Mouse (Mus musculus): ENCODE results near the gene Flna. TPM values are rescaled to one million over a fixed set of nuclear protein-coding genes. Genes with fewer than 3 reads are reported as not detected.

Flna gene
- 243 and 246 TPM in 2 replicates for polyA plus RNA-seq (2014; fragmentation: Nextera tagmentation; extraction: Ambion mirVana)

- Histone ChIP-seq H3K9me3 (ENCODE audit: control insufficient read depth, low read length) (no peaks in the 10 kb centered on the region), H3K27ac (ENCODE audit: low read depth, low read length) (no peak within 1 kb of the TSS), H3K27me3 (ENCODE audit: control insufficient read depth, insufficient read depth, low read length) (no peaks in the 10 kb centered on the region), H3K4me3 (ENCODE audit: low read depth, low read length) (peak within 1 kb of the TSS; percentile 32), H3K4me1 (ENCODE audit: control insufficient read depth, insufficient read depth, low read length) (no peaks in the 10 kb centered on the region), H3K4me2 (ENCODE audit: low read depth) (peak within 1 kb of the TSS; percentile 48), H3K9ac (ENCODE audit: low read length) (peak within 1 kb of the TSS; percentile 57), H3K36me3 (ENCODE audit: control insufficient read depth, insufficient read depth, low read length) (no peaks in the 10 kb centered on the region)
- DNase-seq (ENCODE audit: low spot score), result peak; percentile 67
- no peak for ATAC-seq (ENCODE audit: insufficient read depth, low FRiP score, low TSS enrichment)
- 4% methylated on average over 31 of the region's 38 CpGs for whole genome bisulfite sequencing
Measured at GRCm38 (mm10) chrX:74249615-74250014, at the start of gene Flna. Gene Flna (minus strand): TSS chrX:74249820.

DNA sequence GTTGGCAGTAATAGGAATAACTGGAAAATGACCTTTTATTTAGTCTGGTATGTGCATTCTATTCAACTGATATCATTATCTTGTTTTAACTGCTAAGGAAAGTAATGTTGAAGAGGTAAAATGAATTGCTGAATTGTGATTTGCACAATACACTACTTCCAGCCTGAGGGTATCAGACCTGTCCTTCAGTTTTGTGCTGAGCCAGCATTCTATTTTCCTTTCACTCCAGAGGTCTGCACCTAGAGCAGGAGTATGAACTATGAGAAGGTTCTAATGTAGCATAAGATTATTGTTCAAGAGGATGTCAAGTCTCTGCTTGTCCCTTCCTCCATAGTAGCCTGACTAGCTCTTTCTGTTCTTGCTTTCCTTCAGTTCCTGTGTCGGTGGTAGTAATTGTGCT, 48.7 kb upstream of the Flna start:
- no peak overlapping the region for H3K4me2 ChIP-seq (ENCODE audit: low read depth)
- H3K9ac ChIP-seq (ENCODE audit: low read length), result no peak overlapping the region
- no peak overlapping the region for H3K27ac ChIP-seq (ENCODE audit: low read depth, low read length)
- no peaks in the 10 kb centered on the region for H3K36me3 ChIP-seq (ENCODE audit: control insufficient read depth, insufficient read depth, low read length)
- ATAC-seq (ENCODE audit: insufficient read depth, low FRiP score, low TSS enrichment), result no peak
- no peaks in the 10 kb centered on the region for H3K27me3 ChIP-seq (ENCODE audit: control insufficient read depth, insufficient read depth, low read length)
- no peaks in the 10 kb centered on the region for H3K9me3 ChIP-seq (ENCODE audit: control insufficient read depth, low read length)
- WGBS, result 87% methylated on average over 1 of the region's 1 CpGs
- no peak for DNase-seq (ENCODE audit: low spot score)
- no peak overlapping the region for H3K4me3 ChIP-seq (ENCODE audit: low read depth, low read length)
- H3K4me1 ChIP-seq (ENCODE audit: control insufficient read depth, insufficient read depth, low read length), result no peaks in the 10 kb centered on the region

DNA sequence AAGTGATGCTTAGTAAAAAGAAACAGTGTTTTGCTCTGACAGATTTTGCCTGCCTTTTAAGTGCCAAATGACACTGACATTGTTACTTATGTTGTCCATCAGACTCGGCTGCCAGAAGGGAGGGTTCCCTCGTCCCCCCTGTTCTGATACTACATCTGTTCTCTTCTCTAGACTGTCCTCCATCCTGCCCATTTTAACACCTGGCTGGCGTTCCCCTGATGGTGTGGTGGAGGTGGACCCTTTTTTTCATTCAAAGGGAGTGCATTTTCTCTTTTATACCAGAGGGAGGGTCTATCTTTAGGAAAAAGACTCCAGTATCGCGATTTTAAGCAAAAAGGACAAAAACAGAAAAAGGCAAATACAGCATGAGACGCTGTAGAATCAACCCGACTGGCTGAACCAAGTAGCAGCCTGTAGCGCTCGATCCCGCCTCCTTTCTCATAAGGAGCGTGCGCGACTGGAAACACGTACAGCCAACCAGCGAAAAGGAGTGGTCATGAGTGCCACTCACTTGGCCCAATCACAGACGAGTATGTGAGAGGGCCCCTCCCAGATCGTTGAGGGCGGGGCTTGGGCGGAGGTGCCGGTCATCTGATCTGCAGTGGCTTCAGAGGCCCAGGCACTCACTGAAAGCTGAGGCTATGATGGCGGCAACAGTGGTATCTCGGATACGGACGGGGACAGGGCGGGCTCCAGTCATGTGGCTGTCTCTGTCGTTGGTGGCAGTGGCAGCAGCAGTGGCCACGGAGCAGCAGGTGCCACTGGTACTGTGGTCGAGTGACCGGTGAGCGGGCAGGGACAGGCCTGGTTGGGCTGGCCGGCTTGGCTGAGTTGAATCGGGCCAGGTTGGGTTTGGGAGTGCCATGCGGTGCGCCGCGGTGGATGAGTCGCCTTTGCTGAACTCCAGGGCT, 47.2 kb upstream of the Flna start, which contains the start of gene Atp6ap1:
Atp6ap1 (plus strand) TSS at position 560 of the 911 bp plus-strand sequence.
- H3K4me1 ChIP-seq (ENCODE audit: control insufficient read depth, insufficient read depth, low read length), result no peaks in the 10 kb centered on the region
- peak within 1 kb of the TSS; percentile 60 for H3K4me3 ChIP-seq (ENCODE audit: low read depth, low read length)
- no peak within 1 kb of the TSS for H3K27ac ChIP-seq (ENCODE audit: low read depth, low read length)
- H3K9me3 ChIP-seq (ENCODE audit: control insufficient read depth, low read length), result no peaks in the 10 kb centered on the region
- H3K36me3 ChIP-seq (ENCODE audit: control insufficient read depth, insufficient read depth, low read length), result no peaks in the 10 kb centered on the region
- H3K27me3 ChIP-seq (ENCODE audit: control insufficient read depth, insufficient read depth, low read length), result no peaks in the 10 kb centered on the region
- DNase-seq (ENCODE audit: low spot score), result peak; percentile 91
- ATAC-seq (ENCODE audit: insufficient read depth, low FRiP score, low TSS enrichment), result peak; percentile 99
- 14% methylated on average over 37 of the region's 37 CpGs for WGBS
- H3K9ac ChIP-seq (ENCODE audit: low read length), result peak within 1 kb of the TSS; percentile 70
- H3K4me2 ChIP-seq (ENCODE audit: low read depth), result peak within 1 kb of the TSS; percentile 66

DNA sequence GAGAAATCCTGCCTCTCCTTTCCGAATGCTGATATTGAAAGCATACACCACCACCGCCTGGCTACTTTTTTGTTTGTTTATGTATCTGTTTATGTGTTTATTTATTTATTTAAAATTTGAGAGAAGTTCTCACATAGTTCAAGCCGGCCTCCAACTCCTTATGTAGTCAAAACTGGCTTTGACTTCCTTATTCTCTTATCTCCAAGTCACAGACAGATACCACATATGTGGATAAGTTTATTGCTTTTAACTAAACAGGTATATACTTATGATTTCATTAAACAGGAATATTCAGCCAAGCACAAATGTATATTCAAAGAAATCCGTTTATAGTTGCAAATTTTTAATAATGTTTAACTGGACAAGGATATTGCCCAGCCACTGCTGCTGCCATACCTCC, 43.8 kb upstream of the Flna start:
- H3K4me2 ChIP-seq (ENCODE audit: low read depth), result no peak overlapping the region
- H3K9me3 ChIP-seq (ENCODE audit: control insufficient read depth, low read length), result no peaks in the 10 kb centered on the region
- DNase-seq (ENCODE audit: low spot score), result no peak
- no peaks in the 10 kb centered on the region for H3K36me3 ChIP-seq (ENCODE audit: control insufficient read depth, insufficient read depth, low read length)
- no peak overlapping the region for H3K27ac ChIP-seq (ENCODE audit: low read depth, low read length)
- 75% methylated on average over 4 of the region's 4 CpGs for WGBS
- H3K4me3 ChIP-seq (ENCODE audit: low read depth, low read length), result no peak overlapping the region
- no peak for ATAC-seq (ENCODE audit: insufficient read depth, low FRiP score, low TSS enrichment)
- no peak overlapping the region for H3K9ac ChIP-seq (ENCODE audit: low read length)
- no peaks in the 10 kb centered on the region for H3K4me1 ChIP-seq (ENCODE audit: control insufficient read depth, insufficient read depth, low read length)
- no peaks in the 10 kb centered on the region for H3K27me3 ChIP-seq (ENCODE audit: control insufficient read depth, insufficient read depth, low read length)

DNA sequence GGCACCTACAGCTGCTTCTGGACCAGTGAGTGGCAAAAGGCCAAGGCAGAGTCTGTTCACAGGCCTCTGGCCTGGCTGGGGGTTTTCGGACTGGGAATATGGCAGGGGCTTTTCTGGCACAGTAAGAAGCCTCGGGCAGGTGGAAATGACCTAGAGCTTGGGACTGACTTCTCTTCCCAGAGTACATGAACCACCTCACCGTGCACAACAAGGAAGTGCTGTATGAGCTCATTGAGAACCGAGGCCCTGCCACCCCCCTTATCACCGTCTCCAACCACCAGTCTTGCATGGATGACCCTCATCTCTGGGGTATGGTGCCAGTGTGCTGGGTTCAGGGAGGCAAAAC, 33.4 kb upstream of the Flna start:
- H3K27ac ChIP-seq (ENCODE audit: low read depth, low read length), result no peak overlapping the region
- H3K9me3 ChIP-seq (ENCODE audit: control insufficient read depth, low read length), result no peaks in the 10 kb centered on the region
- H3K4me1 ChIP-seq (ENCODE audit: control insufficient read depth, insufficient read depth, low read length), result no peaks in the 10 kb centered on the region; the same call in 1 of the 2 replicates
- H3K27me3 ChIP-seq (ENCODE audit: control insufficient read depth, insufficient read depth, low read length), result no peaks in the 10 kb centered on the region
- peak overlapping the region; percentile 71 for H3K9ac ChIP-seq (ENCODE audit: low read length)
- 43% methylated on average over 5 of the region's 5 CpGs for WGBS
- ATAC-seq (ENCODE audit: insufficient read depth, low FRiP score, low TSS enrichment) (0 out of 2 replicates have a peak, but pooled peaks have one; percentile 17), DNase-seq (ENCODE audit: low spot score) (no peak)
- H3K36me3 ChIP-seq (ENCODE audit: control insufficient read depth, insufficient read depth, low read length), result no peaks in the 10 kb centered on the region
- peak overlapping the region; percentile 57 for H3K4me3 ChIP-seq (ENCODE audit: low read depth, low read length)
- peak overlapping the region; percentile 61 for H3K4me2 ChIP-seq (ENCODE audit: low read depth)

GRCm38 (mm10) chrX:74282395-74283091, 32.9 kb upstream of the Flna start:
- Histone ChIP-seq H3K4me2 (ENCODE audit: low read depth) (peak overlapping the region; percentile 65), H3K4me1 (ENCODE audit: control insufficient read depth, insufficient read depth, low read length) (no peaks in the 10 kb centered on the region; the same call in 1 of the 2 replicates), H3K9me3 (ENCODE audit: control insufficient read depth, low read length) (no peaks in the 10 kb centered on the region), H3K4me3 (ENCODE audit: low read depth, low read length) (peak overlapping the region; percentile 57), H3K36me3 (ENCODE audit: control insufficient read depth, insufficient read depth, low read length) (no peaks in the 10 kb centered on the region), H3K27ac (ENCODE audit: low read depth, low read length) (0 out of 2 replicates have a peak overlapping the region, but pooled peaks have one; percentile 3), H3K27me3 (ENCODE audit: control insufficient read depth, insufficient read depth, low read length) (no peaks in the 10 kb centered on the region), H3K9ac (ENCODE audit: low read length) (peak overlapping the region; percentile 71)
- 17% methylated on average over 39 of the region's 39 CpGs for WGBS
- DNase-seq (ENCODE audit: low spot score) (peak; percentile 80), ATAC-seq (ENCODE audit: insufficient read depth, low FRiP score, low TSS enrichment) (peak; percentile 72)

- DNase-seq (ENCODE audit: low spot score), result peak; percentile 56
- no peaks in the 10 kb centered on the region for H3K36me3 ChIP-seq (ENCODE audit: control insufficient read depth, insufficient read depth, low read length)
- H3K4me2 ChIP-seq (ENCODE audit: low read depth), result peak within 1 kb of the TSS; percentile 65
- 13% methylated on average over 16 of the region's 16 CpGs for WGBS
- peak; percentile 66 for ATAC-seq (ENCODE audit: insufficient read depth, low FRiP score, low TSS enrichment)
- H3K4me3 ChIP-seq (ENCODE audit: low read depth, low read length), result peak within 1 kb of the TSS; percentile 57
- H3K4me1 ChIP-seq (ENCODE audit: control insufficient read depth, insufficient read depth, low read length), result no peaks in the 10 kb centered on the region; the same call in 1 of the 2 replicates
- 0 out of 2 replicates have a peak within 1 kb of the TSS, but pooled peaks have one; percentile 3 for H3K27ac ChIP-seq (ENCODE audit: low read depth, low read length)
- H3K9ac ChIP-seq (ENCODE audit: low read length), result peak within 1 kb of the TSS; percentile 71
- H3K9me3 ChIP-seq (ENCODE audit: control insufficient read depth, low read length), result no peaks in the 10 kb centered on the region
- H3K27me3 ChIP-seq (ENCODE audit: control insufficient read depth, insufficient read depth, low read length), result no peaks in the 10 kb centered on the region
Measured at GRCm38 (mm10) chrX:74281732-74282394, 32.2 kb upstream of the Flna start, which contains the start of the genes Taz and Dnase1l1. Gene Taz (plus strand): TSS chrX:74281912. Gene Dnase1l1 (minus strand): TSS chrX:74282337.

GRCm38 (mm10) chrX:74281041-74281731, 31.6 kb upstream of the Flna start:
- no peaks in the 10 kb centered on the region for H3K36me3 ChIP-seq (ENCODE audit: control insufficient read depth, insufficient read depth, low read length)
- no peaks in the 10 kb centered on the region; the same call in 1 of the 2 replicates for H3K4me1 ChIP-seq (ENCODE audit: control insufficient read depth, insufficient read depth, low read length)
- DNase-seq (ENCODE audit: low spot score), result no peak
- H3K4me2 ChIP-seq (ENCODE audit: low read depth), result peak overlapping the region; percentile 65
- 10% methylated on average over 13 of the region's 14 CpGs for WGBS
- no peak for ATAC-seq (ENCODE audit: insufficient read depth, low FRiP score, low TSS enrichment)
- H3K27ac ChIP-seq (ENCODE audit: low read depth, low read length), result no peak overlapping the region
- H3K27me3 ChIP-seq (ENCODE audit: control insufficient read depth, insufficient read depth, low read length), result no peaks in the 10 kb centered on the region
- no peaks in the 10 kb centered on the region for H3K9me3 ChIP-seq (ENCODE audit: control insufficient read depth, low read length)
- H3K9ac ChIP-seq (ENCODE audit: low read length), result peak overlapping the region; percentile 49
- H3K4me3 ChIP-seq (ENCODE audit: low read depth, low read length), result peak overlapping the region; percentile 57
